Mouse (Mus musculus) hindbrain, postnatal 0 days (tissue): ENCODE results near the gene Nell2. TPM values are rescaled to one million over a fixed set of nuclear protein-coding genes. Genes with fewer than 3 reads are reported as not detected.

ENCODE experiments used
- ATAC-seq: fragments of 200-750 bp; cut with Nextera tagmentation; 2 replicates; pipeline ENCODE4 v1.8.0; 2017; ENCODE audit warnings: mild to moderate bottlenecking, moderate TSS enrichment, moderate library complexity
- DNase-seq: peaks from one replicate; pipeline ENCODE4 v3.0.0-alpha.2; 2015; ENCODE audit warnings: low spot score
- H3K27ac ChIP-seq: fragments of 300-500 bp; sonication (generic); 2 replicates; pipeline ENCODE4 v1.5.1; 2014; ENCODE audit warnings: mild to moderate bottlenecking
- H3K27me3 ChIP-seq: fragments of 300-500 bp; sonication (generic); 2 replicates; pipeline ENCODE4 v1.6.1; 2014; ENCODE audit warnings: low read length, mixed read lengths; ENCODE audit not compliant: insufficient read depth
- H3K36me3 ChIP-seq: fragments of 300-500 bp; sonication (generic); 2 replicates; pipeline ENCODE4 v1.6.1; 2014; ENCODE audit warnings: low read length, mixed read lengths; ENCODE audit not compliant: insufficient read depth
- H3K4me1 ChIP-seq: fragments of 300-500 bp; sonication (generic); 2 replicates; pipeline ENCODE4 v1.6.1; 2014; ENCODE audit warnings: antibody characterized with exemption, low read length, mixed read lengths; ENCODE audit not compliant: insufficient read depth
- H3K4me2 ChIP-seq: fragments of 300-500 bp; sonication (generic); 2 replicates; pipeline ENCODE4 v1.6.1; 2014; ENCODE audit warnings: low read depth, mild to moderate bottlenecking, low read length, moderate library complexity, mixed read lengths
- H3K4me3 ChIP-seq: fragments of 300-500 bp; sonication (generic); 2 replicates; pipeline ENCODE4 v1.5.1; 2014; ENCODE audit warnings: low read length
- H3K9ac ChIP-seq: fragments of 300-500 bp; sonication (generic); replicated peaks from 2 replicates; pipeline ENCODE4 v1.6.1; 2014; ENCODE audit warnings: mild to moderate bottlenecking, low read length, moderate library complexity, mixed read lengths
- H3K9me3 ChIP-seq: fragments of 300-500 bp; sonication (generic); 2 replicates; pipeline ENCODE4 v1.6.1; 2016; ENCODE audit warnings: low read length, mixed read lengths
- CTCF ChIP-seq: IDR thresholded peaks from 2 replicates; pipeline ENCODE4 v1.5.1; 2016; ENCODE audit warnings: antibody characterized with exemption, control low read depth, low read depth
- WGBS: fragments of 180-500 bp; shearing (Covaris S2); extraction: QIAGEN DNeasy Blood & Tissue Kit; methylation state at CpG from one replicate; pipeline ENCODE4 v1.1.7; 2014; 5-methylcytosine and 5-hydroxymethylcytosine counted together
- polyA plus RNA-seq: library from polyadenylated mRNA; unstranded; fragments of >200 nt; fragmentation: Nextera tagmentation; extraction: Ambion mirVana; gene quantifications from 2 replicates; pipeline ENCODE4 v1.2.1, GENCODE M21; 2015
- total RNA-seq: library from RNA; depleted of rRNA; stranded (reverse); fragments of >200 nt; gene quantifications from 2 replicates; pipeline ENCODE4 v1.2.3, GENCODE M21; 2014

Gene Nell2
- total and polyA plus RNA-seq, 2 experiments from 2014 or later: 148 to 173 TPM

GRCm38 (mm10) chr15:95186226-95186625 is 342.1 kb downstream of the Nell2 start:
- ATAC-seq (no peak), DNase-seq (peak; percentile 29)
- no peaks in the 10 kb centered on the region for H3K4me1 ChIP-seq
- H3K9me3 ChIP-seq: no peaks in the 10 kb centered on the region
- no peak for TF ChIP-seq CTCF
- no peak overlapping the region for H3K9ac ChIP-seq
- H3K27ac ChIP-seq: no peak overlapping the region
- no peak overlapping the region for H3K4me3 ChIP-seq
- whole genome bisulfite sequencing: 58% methylated on average over 10 of the region's 10 CpGs
- H3K36me3 ChIP-seq: no peaks in the 10 kb centered on the region
- 0 out of 2 replicates have a peak overlapping the region, but pooled peaks have one; percentile 3 for H3K4me2 ChIP-seq
- no peaks in the 10 kb centered on the region for H3K27me3 ChIP-seq

- DNase-seq: no peak
- Histone ChIP-seq H3K27me3 (no peaks in the 10 kb centered on the region), H3K9me3 (no peaks in the 10 kb centered on the region)
Observed at GRCm38 (mm10) chr15:95185419-95185818, 342.9 kb downstream of the Nell2 start.

GRCm38 (mm10) chr15:95183450-95183849 is 344.9 kb downstream of the Nell2 start:
- no peaks in the 10 kb centered on the region for H3K9me3 ChIP-seq
- TF ChIP-seq CTCF: no peak
- WGBS: 79% methylated on average over 5 of the region's 5 CpGs
- no peak for DNase-seq
- no peaks in the 10 kb centered on the region for H3K36me3 ChIP-seq
- H3K4me2 ChIP-seq: no peak overlapping the region
- H3K9ac ChIP-seq: no peak overlapping the region
- ATAC-seq: no peak
- H3K4me1 ChIP-seq: no peaks in the 10 kb centered on the region
- no peaks in the 10 kb centered on the region for H3K27me3 ChIP-seq
- no peak overlapping the region for H3K27ac ChIP-seq
- no peak overlapping the region for H3K4me3 ChIP-seq

More at GRCm38 (mm10) chr15:95185419-95185818, 342.9 kb downstream of the Nell2 start:
- no peak overlapping the region for H3K27ac ChIP-seq
- no peak overlapping the region for H3K4me2 ChIP-seq
- no peak for TF ChIP-seq CTCF
- no peaks in the 10 kb centered on the region for H3K4me1 ChIP-seq
- no peak overlapping the region for H3K9ac ChIP-seq
- no peak overlapping the region for H3K4me3 ChIP-seq
- H3K36me3 ChIP-seq: no peaks in the 10 kb centered on the region
- 56% methylated on average over 9 of the region's 9 CpGs for WGBS
- ATAC-seq: no peak

GRCm38 (mm10) chr15:95156828-95157227 is 371.5 kb downstream of the Nell2 start:
- ATAC-seq (no peak), DNase-seq (peak; percentile 28)
- Histone ChIP-seq H3K4me3 (no peak overlapping the region), H3K27me3 (no peaks in the 10 kb centered on the region), H3K4me2 (no peak overlapping the region), H3K9ac (no peak overlapping the region), H3K4me1 (no peaks in the 10 kb centered on the region), H3K27ac (no peak overlapping the region), H3K9me3 (no peaks in the 10 kb centered on the region), H3K36me3 (no peaks in the 10 kb centered on the region)
- 42% methylated on average over 3 of the region's 3 CpGs for WGBS
- no peak for TF ChIP-seq CTCF

GRCm38 (mm10) chr15:95145118-95145517 is 383.2 kb downstream of the Nell2 start:
- ATAC-seq (no peak), DNase-seq (no peak)
- H3K9ac ChIP-seq: no peak overlapping the region
- no peaks in the 10 kb centered on the region for H3K27me3 ChIP-seq
- no peak for TF ChIP-seq CTCF
- no peak overlapping the region for H3K4me3 ChIP-seq
- WGBS: 74% methylated on average over 2 of the region's 2 CpGs
- H3K36me3 ChIP-seq: no peaks in the 10 kb centered on the region
- H3K9me3 ChIP-seq: no peaks in the 10 kb centered on the region
- H3K4me2 ChIP-seq: no peak overlapping the region
- H3K27ac ChIP-seq: no peak overlapping the region
- no peaks in the 10 kb centered on the region for H3K4me1 ChIP-seq

GRCm38 (mm10) chr15:95144131-95144530 is 384.2 kb downstream of the Nell2 start:
- Histone ChIP-seq H3K27ac (no peak overlapping the region), H3K27me3 (no peaks in the 10 kb centered on the region), H3K4me2 (no peak overlapping the region), H3K9me3 (no peaks in the 10 kb centered on the region), H3K36me3 (no peaks in the 10 kb centered on the region), H3K4me1 (no peaks in the 10 kb centered on the region), H3K9ac (no peak overlapping the region), H3K4me3 (no peak overlapping the region)
- WGBS: 76% methylated on average over 2 of the region's 2 CpGs
- ATAC-seq: no peak
- no peak for DNase-seq
- no peak for TF ChIP-seq CTCF

GRCm38 (mm10) chr15:95138709-95139409 is 389.5 kb downstream of the Nell2 start:
- Histone ChIP-seq H3K4me2 (no peak overlapping the region), H3K27ac (no peak overlapping the region), H3K27me3 (no peaks in the 10 kb centered on the region), H3K9ac (no peak overlapping the region), H3K4me3 (no peak overlapping the region), H3K9me3 (no peaks in the 10 kb centered on the region), H3K36me3 (no peaks in the 10 kb centered on the region), H3K4me1 (no peaks in the 10 kb centered on the region)
- DNase-seq: no peak
- 80% methylated on average over 12 of the region's 12 CpGs for WGBS
- ATAC-seq: no peak
- no peak for TF ChIP-seq CTCF
